Mouse (Mus musculus) liver, adult 2 months (tissue): Measurements from ENCODE around the gene Ralbp1. TPM values are rescaled to one million over a fixed set of nuclear protein-coding genes. Genes with fewer than 3 reads are reported as not detected.

Experiments
- DNase-seq: peaks from one replicate; pipeline ENCODE4 v3.0.0-alpha.2; 2011; ENCODE audit warnings: low read depth, low spot score; ENCODE audit errors: extremely low read depth
- H3K27ac ChIP-seq: fragments of 200-500 bp; replicated peaks from 2 replicates; pipeline ENCODE4 v1.5.1; 2012; ENCODE audit warnings: low read depth, mild to moderate bottlenecking, control low read depth, inconsistent platforms, low read length; ENCODE audit not compliant: insufficient read depth
- H3K27me3 ChIP-seq: fragments of 200-500 bp; 2 replicates; pipeline ENCODE4 v1.6.1; 2012; ENCODE audit warnings: mild to moderate bottlenecking, moderate library complexity, low read length, inconsistent platforms; ENCODE audit not compliant: control insufficient read depth, insufficient read depth
- H3K36me3 ChIP-seq: fragments of 200-500 bp; 2 replicates; pipeline ENCODE4 v1.6.1; 2012; ENCODE audit warnings: low read length, inconsistent platforms; ENCODE audit not compliant: control insufficient read depth, insufficient read depth
- H3K4me1 ChIP-seq: fragments of 200-500 bp; 2 replicates; pipeline ENCODE4 v1.6.1; 2011; ENCODE audit warnings: low read length; ENCODE audit not compliant: control insufficient read depth, insufficient read depth
- H3K4me3 ChIP-seq: fragments of 200-500 bp; 2 replicates; pipeline ENCODE4 v1.5.1; 2011; ENCODE audit warnings: low read depth, mild to moderate bottlenecking, control low read depth, low read length, moderate library complexity; ENCODE audit not compliant: insufficient read depth
- H3K79me2 ChIP-seq: fragments of 200-500 bp; 2 replicates; pipeline ENCODE4 v1.6.1; 2012; ENCODE audit warnings: inconsistent platforms, mild to moderate bottlenecking, low read length, moderate library complexity; ENCODE audit not compliant: control insufficient read depth, insufficient read depth
- H3K9ac ChIP-seq: fragments of 200-500 bp; 2 replicates; pipeline ENCODE4 v1.6.1; 2012; ENCODE audit warnings: low read depth, mild to moderate bottlenecking, control low read depth, inconsistent platforms, low read length
- CTCF ChIP-seq: fragments of 200-500 bp; IDR thresholded peaks from 2 replicates; pipeline ENCODE4 v1.5.1; 2011; ENCODE audit warnings: low read depth, low read length, control low read depth
- POLR2A ChIP-seq: fragments of 200-500 bp; IDR thresholded peaks from 2 replicates; pipeline ENCODE4 v1.6.1; 2011; ENCODE audit warnings: low read length, control low read depth; ENCODE audit not compliant: insufficient read depth; ENCODE audit errors: extremely low read depth
- WGBS: fragments of 180-500 bp; shearing (Covaris S2); methylation state at CpG from one replicate; pipeline ENCODE4 v1.1.7; 2018; 5-methylcytosine and 5-hydroxymethylcytosine counted together
- polyA plus RNA-seq: library from polyadenylated mRNA; depleted of rRNA; stranded (reverse); fragments of >200 nt; gene quantifications from 2 replicates; pipeline ENCODE4 v1.2.3, GENCODE M21; 2012
- total RNA-seq: library from RNA; depleted of rRNA; stranded (reverse); fragments of >200 nt; gene quantifications from 2 replicates; pipeline ENCODE4 v1.2.3, GENCODE M21; 2014

The Ralbp1 gene
- total and polyA plus RNA-seq, 2 experiments = 10.3 to 14.3 TPM

DNA sequence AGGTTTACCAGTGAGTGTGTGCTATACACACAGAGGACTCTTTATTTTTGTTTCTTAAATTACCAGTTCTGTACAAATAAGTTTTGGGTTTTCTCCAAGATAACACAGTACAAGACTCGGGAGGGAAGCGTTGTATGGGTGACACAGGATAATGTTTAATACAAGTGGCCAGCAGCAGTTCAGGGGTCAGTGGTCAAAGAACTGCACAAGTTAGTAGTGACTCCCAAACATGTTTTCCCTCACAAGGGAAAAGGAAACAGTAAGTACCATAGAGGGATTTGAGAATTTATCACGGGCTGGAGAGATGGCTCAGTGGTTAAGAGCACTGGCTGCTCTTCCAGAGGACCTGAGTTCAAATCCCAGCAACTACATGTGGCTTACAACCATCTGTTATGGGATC is 51.7 kb downstream of the Ralbp1 start:
- peaks cover 52% of the 10 kb centered on the region for H3K36me3 ChIP-seq

GRCm38 (mm10) chr17:65830216-65830863 is 55.3 kb downstream of the Ralbp1 start:
- no peak overlapping the region for H3K27ac ChIP-seq
- H3K4me1 ChIP-seq = no peaks in the 10 kb centered on the region
- no peaks in the 10 kb centered on the region for H3K79me2 ChIP-seq
- H3K36me3 ChIP-seq = peaks cover 38% of the 10 kb centered on the region
- H3K4me3 ChIP-seq = no peak overlapping the region
- WGBS = 91% methylated on average over 13 of the region's 13 CpGs
- no peaks in the 10 kb centered on the region for H3K27me3 ChIP-seq
- no peak overlapping the region for H3K9ac ChIP-seq
- no peak for DNase-seq
- no peak for TF ChIP-seq POLR2A
- TF ChIP-seq CTCF = no peak

More for the DNA sequence above, 51.7 kb downstream of the Ralbp1 start:
- TF ChIP-seq POLR2A (no peak), CTCF (no peak)
- H3K79me2 ChIP-seq = no peaks in the 10 kb centered on the region
- H3K27ac ChIP-seq = no peak overlapping the region
- WGBS = 52% methylated on average over 3 of the region's 3 CpGs
- no peaks in the 10 kb centered on the region for H3K4me1 ChIP-seq
- no peak overlapping the region for H3K9ac ChIP-seq
- peak; percentile 20 for DNase-seq
- H3K27me3 ChIP-seq = no peaks in the 10 kb centered on the region
- H3K4me3 ChIP-seq = no peak overlapping the region

GRCm38 (mm10) chr17:65828951-65829350 is 56.6 kb downstream of the Ralbp1 start:
- no peak overlapping the region for H3K4me3 ChIP-seq
- no peaks in the 10 kb centered on the region for H3K27me3 ChIP-seq
- WGBS = 83% methylated on average over 11 of the region's 11 CpGs
- H3K79me2 ChIP-seq = 0 out of 2 replicates have a peak, but pooled peaks cover 3% of the 10 kb centered on the region
- peaks cover 39% of the 10 kb centered on the region for H3K36me3 ChIP-seq
- no peaks in the 10 kb centered on the region for H3K4me1 ChIP-seq
- DNase-seq = peak; percentile 17
- H3K27ac ChIP-seq = no peak overlapping the region
- no peak overlapping the region for H3K9ac ChIP-seq
- TF ChIP-seq CTCF (no peak), POLR2A (no peak)

DNA sequence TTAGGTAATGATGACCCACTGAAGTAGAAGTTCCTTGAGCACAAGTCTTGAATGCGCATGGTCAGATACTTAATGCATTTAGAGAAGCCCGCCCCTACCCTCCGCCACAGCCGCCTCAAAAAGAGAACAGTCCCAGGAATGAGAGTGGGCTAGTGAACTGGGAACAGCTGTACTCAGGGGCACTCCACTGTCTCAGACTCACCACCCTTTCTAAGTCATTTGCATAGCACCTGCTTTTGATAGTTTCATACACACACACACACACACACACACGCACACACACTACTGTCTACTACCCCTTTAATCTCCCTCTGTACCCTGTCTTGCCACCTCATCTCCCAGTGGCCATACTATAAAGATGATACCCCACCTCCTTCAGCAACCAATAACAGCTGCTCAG is 57.7 kb downstream of the Ralbp1 start:
- peaks cover 36% of the 10 kb centered on the region for H3K36me3 ChIP-seq
- no peak overlapping the region for H3K27ac ChIP-seq
- DNase-seq = no peak
- H3K27me3 ChIP-seq = no peaks in the 10 kb centered on the region
- no peak overlapping the region for H3K9ac ChIP-seq
- 98% methylated on average over 5 of the region's 5 CpGs for WGBS
- no peak overlapping the region for H3K4me3 ChIP-seq
- H3K79me2 ChIP-seq = peaks cover 3% of the 10 kb centered on the region; the same call in 1 of the 2 replicates
- H3K4me1 ChIP-seq = no peaks in the 10 kb centered on the region
- TF ChIP-seq CTCF (no peak), POLR2A (no peak)

- H3K4me1 ChIP-seq = no peaks in the 10 kb centered on the region
- no peak overlapping the region for H3K9ac ChIP-seq
- H3K27me3 ChIP-seq = no peaks in the 10 kb centered on the region
- no peak overlapping the region for H3K4me3 ChIP-seq
- H3K36me3 ChIP-seq = peaks cover 36% of the 10 kb centered on the region
- 96% methylated on average over 16 of the region's 16 CpGs for WGBS
- no peak for TF ChIP-seq CTCF
- no peak for TF ChIP-seq POLR2A
- peaks cover 3% of the 10 kb centered on the region; the same call in 1 of the 2 replicates for H3K79me2 ChIP-seq
- no peak overlapping the region for H3K27ac ChIP-seq
- no peak for DNase-seq
Measured at GRCm38 (mm10) chr17:65827119-65827840, 58.3 kb downstream of the Ralbp1 start.

DNA sequence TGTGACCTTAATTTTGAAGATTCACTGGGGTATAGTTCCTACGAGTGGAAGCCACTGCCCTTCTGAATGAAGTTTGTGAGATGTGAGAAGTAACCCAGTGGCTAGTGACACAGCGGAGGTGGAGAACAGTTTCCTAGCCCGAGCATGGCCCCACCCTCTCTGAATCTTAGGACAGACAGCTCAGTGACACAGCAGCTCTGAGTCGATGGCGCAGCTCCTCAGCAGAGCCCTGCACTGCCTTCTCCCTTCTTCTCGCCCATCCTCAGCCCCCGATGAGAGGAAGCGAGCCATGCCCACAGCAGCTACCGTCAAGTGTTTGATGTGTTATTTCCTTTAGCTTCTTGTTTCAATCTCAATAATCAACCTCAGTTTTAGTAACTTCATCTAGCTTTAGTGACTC is 59.3 kb downstream of the Ralbp1 start:
- Histone ChIP-seq H3K27me3 (no peaks in the 10 kb centered on the region), H3K4me3 (no peak overlapping the region), H3K4me1 (no peaks in the 10 kb centered on the region), H3K36me3 (peaks cover 29% of the 10 kb centered on the region), H3K79me2 (peaks cover 7% of the 10 kb centered on the region; the same call in 1 of the 2 replicates), H3K27ac (no peak overlapping the region), H3K9ac (no peak overlapping the region)
- 84% methylated on average over 9 of the region's 9 CpGs for WGBS
- DNase-seq = no peak
- TF ChIP-seq POLR2A = no peak
